Mouse (Mus musculus) gastrocnemius, postnatal 14 days (tissue): Measurements from ENCODE around the gene Timm44. TPM values are rescaled to one million over a fixed set of nuclear protein-coding genes. Genes with fewer than 3 reads are reported as not detected.

Experiments used
- DNase-seq: peaks from one replicate; pipeline ENCODE4 v3.0.0; 2021; ENCODE audit warnings: mixed read lengths
- intact Hi-C: fragments of 180-260 bp; cut with DNase I; formaldehyde crosslinking; loops from one replicate; pipeline ENCODE4 v1.15.1; 2025; ENCODE audit warnings: low total_unique reads
- long read RNA-seq, 2 experiments: library from polyadenylated mRNA; stranded (forward); transcript quantifications; one replicate each; pipeline ENCODE4 v2.0.0; 2021
- total RNA-seq, 2 experiments: library from RNA; stranded (reverse); gene quantifications; 2 replicates each; pipeline ENCODE4 v1.2.3; 2021

Timm44 gene
- 10 to 100 TPM; 67.8 to 82.1 TPM for total RNA-seq
- long read RNA-seq, experiment 1, transcript Timm44-201 (13 exons, 1,790 nt), result major isoform, 91 of 106 reads
- long read RNA-seq, experiment 1, partial matches to known transcripts, result 8 of 106 reads
- long read RNA-seq, experiment 1, other reads (novel, unspliced or antisense), result 6 of 106 reads
- long read RNA-seq, experiment 2, transcript Timm44-201 (13 exons, 1,790 nt), result major isoform, 112 of 127 reads
- long read RNA-seq, experiment 2, partial matches to known transcripts, result 8 of 127 reads
- long read RNA-seq, experiment 2, other reads (novel, unspliced or antisense), result 5 of 127 reads

DNA sequence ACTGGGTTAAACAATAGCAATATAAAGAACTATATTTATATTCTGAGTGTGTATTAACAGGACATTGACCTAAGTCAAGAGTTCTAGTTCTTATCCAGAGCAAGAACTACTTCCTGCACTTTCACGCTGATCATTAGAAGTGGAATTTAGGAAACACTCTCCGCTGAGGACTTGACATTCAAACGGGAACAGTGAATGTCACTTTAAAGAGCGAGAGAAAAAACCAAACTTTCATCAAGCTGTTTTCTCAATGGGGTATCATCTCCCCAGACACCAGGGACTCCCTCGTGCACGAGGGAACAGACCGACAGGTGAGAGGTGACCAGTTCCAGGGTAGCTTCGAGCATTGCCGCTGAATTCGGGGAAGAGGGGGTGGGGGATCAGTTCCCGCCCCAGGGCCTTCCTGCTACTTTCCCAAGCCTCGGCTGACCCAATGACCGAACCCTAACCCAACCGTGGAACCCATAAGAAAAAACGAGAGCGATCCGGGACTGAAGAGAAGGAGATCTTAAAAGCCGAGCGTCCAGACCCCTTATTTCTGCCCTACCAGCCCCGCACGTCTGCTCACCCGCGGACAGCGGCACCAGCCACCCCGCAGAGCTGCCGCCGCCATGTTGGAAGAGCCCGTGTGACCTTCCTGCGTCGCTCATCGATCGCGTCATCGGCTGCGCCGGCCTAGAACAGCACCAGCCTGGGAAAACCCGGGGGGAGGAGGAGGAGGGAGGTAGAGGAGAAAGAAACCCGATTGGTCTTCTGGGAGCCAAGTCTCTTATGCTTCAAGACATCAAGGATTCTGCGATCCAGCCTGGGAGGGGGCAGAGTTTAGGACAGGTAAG lies at the start of gene Timm44:
Timm44 (minus strand) TSS at position 639 of the 836 bp plus-strand sequence.
- intact Hi-C loops, result no loop called here
- DNase-seq, result peak; percentile 96

GRCm38 (mm10) chr8:4324983-4325750 lies 49.5 kb upstream of the Timm44 start, which contains the start of the genes Ccl25 and Elavl1:
Gene Ccl25, plus strand, starts transcription at chr8:4325210.
Gene Elavl1, minus strand, starts transcription at chr8:4325413.
- intact Hi-C loops, result loop anchor here (5.0 kb wide), 3 partner anchors 43 to 63 kb away; no protein-coding TSS in a partner anchor
- peak; percentile 98 for DNase-seq

- intact Hi-C loops, result loop anchor here (5.0 kb wide), 3 partner anchors 42 to 62 kb away; no protein-coding TSS in a partner anchor
- peak; percentile 42 for DNase-seq
These were observed 48.8 kb upstream of the Timm44 start for GRCm38 (mm10) chr8:4324525-4324924.

DNA sequence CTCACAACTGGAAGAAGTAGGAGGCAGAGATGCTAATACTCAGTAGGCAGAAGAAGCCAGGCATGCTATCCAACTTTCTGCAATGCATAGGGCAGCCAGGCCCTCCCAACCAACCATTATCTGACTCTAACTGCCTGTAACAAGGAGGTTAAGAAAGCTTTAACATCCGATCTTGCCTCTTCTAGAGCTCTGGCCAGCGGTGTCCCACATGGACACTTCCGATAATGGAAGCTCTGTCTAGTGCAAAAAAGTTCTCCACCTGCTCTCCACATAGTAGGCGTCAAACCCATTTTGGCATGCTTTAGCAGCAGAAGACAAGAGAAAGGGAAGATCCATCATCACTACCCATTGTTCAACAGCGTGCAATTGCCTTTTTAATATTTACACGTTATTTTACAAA lies 48.2 kb upstream of the Timm44 start:
- intact Hi-C loops, result loop anchor here (5.0 kb wide), 3 partner anchors 42 to 62 kb away; no protein-coding TSS in a partner anchor
- no peak for DNase-seq

GRCm38 (mm10) chr8:4322470-4322869 lies 46.8 kb upstream of the Timm44 start:
- intact Hi-C loops, result loop anchor here (5.0 kb wide), 3 partner anchors 40 to 60 kb away; no protein-coding TSS in a partner anchor
- DNase-seq, result peak; percentile 67

DNA sequence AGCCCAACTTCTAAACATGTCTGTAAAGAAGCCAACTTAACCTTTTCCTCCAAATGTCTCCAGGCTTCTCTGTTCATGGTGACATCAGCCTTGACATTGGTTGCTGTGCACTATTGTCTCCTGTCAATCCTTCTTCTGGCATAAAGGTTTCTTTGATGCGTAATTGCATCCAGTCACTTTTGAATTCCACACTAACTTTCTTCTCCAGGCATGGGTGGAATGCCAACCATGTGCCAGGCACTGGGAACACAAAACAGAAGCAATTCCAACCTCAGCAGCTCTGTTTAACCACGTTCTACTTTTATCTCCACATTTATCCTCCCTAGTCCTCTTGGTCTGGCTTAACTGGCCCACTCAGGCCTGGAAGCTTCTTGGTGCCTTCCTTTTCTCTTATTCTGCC lies 45.3 kb upstream of the Timm44 start:
- no peak for DNase-seq
- intact Hi-C loops, result loop anchor here (5.0 kb wide), 3 partner anchors 39 to 59 kb away; no protein-coding TSS in a partner anchor

GRCm38 (mm10) chr8:4320404-4320803 lies 44.7 kb upstream of the Timm44 start:
- DNase-seq, result no peak

DNA sequence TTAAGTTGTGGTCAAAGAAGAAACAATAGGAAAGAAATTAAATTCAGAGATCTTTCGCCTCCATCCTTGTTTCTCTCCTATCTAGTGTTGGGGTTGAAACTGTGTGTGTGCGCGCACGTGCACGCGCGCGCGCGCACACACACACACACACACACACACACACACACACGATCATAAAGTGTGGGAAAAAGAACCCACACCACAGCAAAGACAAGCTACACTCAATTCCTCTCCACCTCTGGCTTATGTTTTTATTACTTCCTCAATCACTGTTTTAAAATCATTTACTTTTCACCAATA lies 43.8 kb upstream of the Timm44 start:
- intact Hi-C loops, result no loop called here
- no peak for DNase-seq

More at GRCm38 (mm10) chr8:4320404-4320803, 44.7 kb upstream of the Timm44 start:
- intact Hi-C loops, result loop anchor here (5.0 kb wide), 3 partner anchors 38 to 58 kb away; no protein-coding TSS in a partner anchor

DNA sequence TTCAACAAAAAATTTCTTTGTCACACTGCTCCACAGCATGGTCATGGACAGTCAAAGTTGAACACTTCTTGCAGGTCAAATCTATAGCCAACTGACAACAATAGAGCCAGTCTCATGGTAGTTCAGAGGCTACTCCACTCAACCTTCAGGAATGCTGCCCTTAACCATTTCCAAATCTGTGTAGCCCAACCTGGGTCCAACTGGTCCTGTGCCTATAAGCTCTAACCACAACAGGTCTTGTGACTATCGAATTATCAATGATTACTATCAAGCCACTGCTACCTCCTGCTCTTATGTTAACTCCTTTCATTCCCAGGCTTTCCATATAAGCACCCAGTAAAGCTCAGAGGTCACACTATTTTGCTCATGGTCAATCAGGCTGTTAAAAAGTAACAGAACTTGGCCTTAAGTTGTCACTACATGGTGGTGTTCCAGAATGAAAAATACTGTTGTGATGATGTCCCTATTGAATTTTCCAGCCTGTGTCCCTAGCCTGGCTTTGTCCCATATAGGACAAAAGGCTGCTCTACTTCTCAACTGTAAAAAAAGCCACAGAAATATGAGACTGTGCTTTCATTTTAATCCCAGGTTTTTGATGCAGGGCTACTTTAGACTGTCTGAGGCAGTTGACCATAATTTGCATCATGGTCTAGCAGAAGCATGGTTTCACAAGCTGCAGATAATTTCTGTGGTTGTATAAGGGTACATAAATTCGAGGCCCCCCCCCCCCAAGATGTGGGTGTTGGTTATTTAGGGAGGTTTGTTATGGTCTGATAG lies 43.3 kb upstream of the Timm44 start:
- intact Hi-C loops, result no loop called here
- DNase-seq, result no peak

GRCm38 (mm10) chr8:4318124-4318523 lies 42.4 kb upstream of the Timm44 start:
- DNase-seq, result no peak
- intact Hi-C loops, result no loop called here

GRCm38 (mm10) chr8:4314852-4315251 lies 39.1 kb upstream of the Timm44 start:
- no peak for DNase-seq
- intact Hi-C loops, result no loop called here

- DNase-seq, result no peak
- intact Hi-C loops, result no loop called here
These were observed 37.8 kb upstream of the Timm44 start for GRCm38 (mm10) chr8:4313254-4314124.

DNA sequence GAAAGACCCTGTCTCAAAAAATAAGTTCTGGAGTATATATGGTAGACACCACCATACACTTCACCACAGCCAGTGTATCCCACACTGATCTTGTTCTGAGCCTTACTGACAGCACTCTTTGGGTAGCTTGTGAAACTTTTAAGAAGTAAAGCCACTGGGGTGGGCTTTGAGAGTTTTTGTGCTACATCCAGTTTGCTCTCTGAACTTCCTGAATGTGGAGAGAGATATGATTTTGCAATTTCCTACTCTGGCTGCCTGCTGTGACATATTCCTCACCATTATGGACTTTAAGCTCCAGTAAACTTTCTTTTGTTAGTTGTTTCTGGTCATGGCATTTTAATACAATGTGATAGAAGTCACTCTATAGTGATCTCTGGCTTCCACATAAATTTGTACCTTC lies 36.4 kb upstream of the Timm44 start:
- intact Hi-C loops, result no loop called here
- no peak for DNase-seq

DNA sequence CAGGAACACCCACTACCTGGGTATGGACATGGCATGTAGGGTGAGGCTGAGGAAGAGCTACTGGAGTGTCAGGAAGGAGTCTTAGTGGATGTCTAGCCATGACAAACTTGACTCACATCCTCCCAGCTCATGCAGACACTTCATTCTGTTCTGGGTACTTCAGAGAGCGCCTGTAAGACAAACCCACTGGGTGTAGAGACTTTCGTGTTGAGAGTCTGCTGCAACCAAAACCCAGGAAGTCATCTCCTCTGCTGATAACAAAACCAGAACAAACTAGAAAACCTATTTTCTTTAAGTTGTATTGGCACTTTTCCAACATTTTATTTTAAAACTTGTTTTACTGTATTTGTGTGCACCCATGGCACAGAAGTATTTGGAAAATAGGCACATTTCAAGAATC lies 30.1 kb upstream of the Timm44 start:
- no peak for DNase-seq

GRCm38 (mm10) chr8:4304124-4304547 lies 28.4 kb upstream of the Timm44 start:
- intact Hi-C loops, result no loop called here
- DNase-seq, result no peak

More for the DNA sequence above, 30.1 kb upstream of the Timm44 start:
- intact Hi-C loops, result no loop called here

DNA sequence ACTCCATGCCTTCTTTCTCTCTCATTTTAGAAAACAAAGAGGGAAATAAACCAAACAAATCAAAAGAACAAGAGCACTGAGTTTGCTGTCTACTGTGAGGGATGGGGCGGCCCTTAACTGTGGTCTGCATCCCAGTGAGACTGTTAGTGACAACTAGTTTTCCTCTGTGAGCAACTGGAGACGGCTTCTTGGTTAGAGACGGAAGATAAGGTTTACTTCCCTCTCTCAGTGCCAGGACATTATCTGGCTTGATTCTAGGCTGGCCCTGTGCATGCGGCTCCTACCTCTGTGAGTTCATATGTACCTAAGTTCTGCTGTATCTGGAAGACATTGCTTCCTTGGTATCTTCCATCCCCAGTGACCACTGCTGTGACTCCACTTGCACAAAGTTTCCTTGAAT lies 22.1 kb upstream of the Timm44 start:
- intact Hi-C loops, result no loop called here
- DNase-seq, result no peak

DNA sequence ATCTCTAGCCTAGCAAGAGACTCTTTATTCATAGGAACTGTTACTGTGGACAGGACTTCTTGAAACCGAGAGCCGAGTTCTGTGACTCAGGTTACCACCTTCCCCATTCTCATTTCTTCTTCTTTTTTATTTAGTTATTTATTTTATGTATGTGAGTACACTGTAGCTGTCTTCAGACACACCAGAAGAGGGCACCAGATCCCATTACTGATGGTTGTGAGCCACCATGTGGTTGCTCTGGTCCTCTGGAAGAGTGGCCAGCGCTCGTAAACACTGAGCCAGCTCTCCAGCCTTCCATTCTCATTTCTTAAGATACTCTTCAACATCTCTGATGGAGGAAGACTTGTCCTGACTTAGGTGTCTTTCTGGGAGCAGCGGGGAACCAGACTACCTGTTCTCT lies 17.0 kb upstream of the Timm44 start:
- intact Hi-C loops, result no loop called here
- no peak for DNase-seq

DNA sequence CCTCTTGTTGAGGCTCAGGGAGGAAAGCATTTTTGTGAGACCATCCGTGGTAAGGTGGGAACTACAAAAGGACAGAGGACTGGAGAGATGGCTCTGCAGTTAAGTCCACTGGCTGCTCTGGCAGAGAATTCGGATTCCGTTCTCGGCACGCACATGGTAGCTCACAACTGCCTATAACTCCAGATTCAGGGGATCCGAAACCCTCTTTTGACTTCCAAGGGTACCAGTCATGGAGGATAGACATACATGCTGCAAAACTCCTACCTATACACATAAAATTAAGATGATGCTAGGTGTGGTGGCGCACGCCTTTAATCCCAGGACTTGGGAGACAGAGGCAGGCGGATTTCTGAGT lies 375 bp upstream of the Timm44 start:
- DNase-seq, result no peak
- intact Hi-C loops, result no loop called here
